Mouse (Mus musculus): ENCODE measurements at regions not wholly inside any gene's neighbourhood (a gene's known extent, or its start where the extent isn't known, plus 50 kb on each side); places are given as distances from the start of the nearest gene placed in this dataset.

DNA sequence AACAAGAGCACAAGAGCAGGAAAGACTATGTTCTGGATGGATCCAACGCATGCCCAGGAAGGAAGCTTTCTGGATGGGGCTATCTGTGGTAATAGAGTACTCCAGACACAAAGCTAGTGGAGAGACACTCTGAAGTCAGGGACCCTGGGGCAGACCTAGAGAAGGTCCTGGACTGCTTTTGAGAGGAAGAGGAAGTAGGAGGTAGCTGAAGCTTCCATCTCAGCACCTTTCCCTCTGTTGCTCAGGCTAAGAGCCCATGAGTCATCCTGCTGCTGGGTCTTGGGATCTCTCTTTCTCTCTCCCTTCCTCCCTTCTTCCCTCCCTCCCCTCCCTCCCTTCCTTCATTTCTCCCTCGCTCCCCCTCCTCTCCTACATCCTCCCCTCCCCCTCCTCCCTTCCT, 84.6 kb upstream of the Cpeb4 start:
- TF ChIP-seq MEF2A (IDR thresholded peaks at IDR 0.05; ENCODE audit: borderline replicate concordance, low read depth, low read length), result no peak
- TF ChIP-seq NELFE (IDR thresholded peaks at IDR 0.05; ENCODE audit: low read depth, low read length), result no peak

Data from CH12.LX (cell line).